Mouse (Mus musculus) Muller cell, postnatal 12 days (primary cell): ENCODE measurements around the gene Osbpl10.
"Not testable (repeated sequence)": the region's sequence is repeated elsewhere in the genome, so short reads cannot be mapped to it uniquely, and the experiment has no call there.

Experiments used
- DNase-seq: peaks from one replicate; pipeline ENCODE4 v3.0.0-alpha.2; 2015; ENCODE audit errors: inconsistent ontology term

The Osbpl10 gene

GRCm38 (mm10) chr9:114978281-114979111 is at the start of gene Osbpl10:
Gene Osbpl10, plus strand, starts transcription at chr9:114978569.
- DNase-seq, result peak; percentile 89

DNA sequence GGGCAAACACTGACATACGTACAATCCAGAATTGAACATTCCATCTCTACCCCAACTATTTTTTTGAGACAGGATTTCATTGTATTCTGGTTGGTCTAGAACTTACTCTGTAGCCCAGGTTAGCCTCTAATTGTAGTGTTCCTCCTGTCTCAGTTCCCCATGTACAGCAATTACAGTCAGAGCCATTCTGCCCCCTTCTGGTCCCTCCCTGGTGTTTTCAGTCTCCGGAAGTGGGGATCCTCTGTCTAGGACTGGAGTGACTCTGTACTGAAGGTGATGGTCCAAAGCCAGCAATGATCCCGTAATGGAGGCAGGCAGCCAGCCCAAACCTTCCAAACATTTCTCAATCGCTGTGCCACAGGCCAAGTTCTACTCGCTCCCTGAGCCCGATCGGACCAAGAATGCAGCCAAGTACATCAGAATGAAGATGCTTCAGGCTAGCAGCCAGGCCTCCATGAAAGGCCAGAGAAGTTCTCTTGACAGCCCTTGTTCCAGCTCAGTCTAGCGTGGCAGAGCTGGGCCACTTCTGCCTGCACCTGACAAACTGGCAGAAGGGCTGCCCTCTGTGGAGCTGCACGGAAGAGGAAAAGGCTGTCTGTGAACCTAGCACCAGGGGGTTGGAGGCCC is 47.8 kb upstream of the Osbpl10 start:
- DNase-seq, result peak; percentile 97

GRCm38 (mm10) chr9:114932607-114933006 is 45.8 kb upstream of the Osbpl10 start:
- peak; percentile 32 for DNase-seq

- DNase-seq, result peak; percentile 48
These were observed 45.2 kb upstream of the Osbpl10 start for GRCm38 (mm10) chr9:114933037-114933722.

- DNase-seq, result peak; percentile 98
These were observed 44.6 kb upstream of the Osbpl10 start, which contains the start of gene Gpd1l for GRCm38 (mm10) chr9:114933723-114934171. Gene Gpd1l, minus strand, starts transcription at chr9:114933987.

GRCm38 (mm10) chr9:114934231-114934630 is 44.1 kb upstream of the Osbpl10 start:
- DNase-seq, result no peak

DNA sequence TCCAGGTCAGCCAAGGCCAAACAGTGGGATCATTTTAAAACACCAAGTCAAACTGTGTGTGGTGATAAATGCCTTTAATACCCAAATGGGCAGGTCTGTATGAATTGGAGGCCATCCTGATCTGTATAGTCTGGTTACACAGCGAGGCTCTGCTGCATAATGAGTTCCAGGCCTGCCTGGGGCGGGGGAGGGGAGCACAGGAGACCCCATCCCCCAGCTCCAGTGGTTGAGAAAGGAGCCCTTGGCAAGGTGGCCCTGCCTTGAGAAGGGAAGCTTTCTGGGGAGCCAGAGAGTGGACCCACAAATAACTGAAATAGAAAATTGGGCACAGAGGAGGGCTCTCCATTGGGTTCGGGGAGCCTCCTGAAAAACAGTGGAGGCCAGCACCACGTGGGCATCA is 43.0 kb upstream of the Osbpl10 start:
- no peak for DNase-seq

GRCm38 (mm10) chr9:114936687-114937086 is 41.7 kb upstream of the Osbpl10 start:
- DNase-seq, result no peak

- DNase-seq, result no peak
These were observed 33.7 kb upstream of the Osbpl10 start for GRCm38 (mm10) chr9:114944642-114945041.

- DNase-seq, result no peak
These were observed 32.8 kb upstream of the Osbpl10 start for GRCm38 (mm10) chr9:114945576-114945975.

DNA sequence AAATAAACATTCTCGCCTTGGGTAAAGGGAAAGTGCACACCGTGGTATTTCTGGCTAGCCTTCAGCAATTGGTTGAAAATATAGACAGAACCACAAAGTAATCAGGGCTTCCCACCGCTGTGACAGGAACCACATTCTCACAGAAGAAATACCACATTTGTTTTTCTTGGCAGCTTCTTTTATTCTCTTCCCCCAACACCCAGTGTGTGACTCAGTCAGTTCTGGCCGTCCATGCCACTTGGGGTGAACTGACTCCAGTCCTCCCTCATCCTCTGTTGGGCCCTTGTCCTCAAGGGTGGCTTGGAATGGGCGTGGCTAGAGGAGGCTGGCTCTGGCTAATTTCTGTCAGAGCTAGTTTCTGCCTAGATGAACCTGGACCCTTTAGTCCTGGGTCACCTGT is 30.0 kb upstream of the Osbpl10 start:
- DNase-seq, result peak; percentile 92

DNA sequence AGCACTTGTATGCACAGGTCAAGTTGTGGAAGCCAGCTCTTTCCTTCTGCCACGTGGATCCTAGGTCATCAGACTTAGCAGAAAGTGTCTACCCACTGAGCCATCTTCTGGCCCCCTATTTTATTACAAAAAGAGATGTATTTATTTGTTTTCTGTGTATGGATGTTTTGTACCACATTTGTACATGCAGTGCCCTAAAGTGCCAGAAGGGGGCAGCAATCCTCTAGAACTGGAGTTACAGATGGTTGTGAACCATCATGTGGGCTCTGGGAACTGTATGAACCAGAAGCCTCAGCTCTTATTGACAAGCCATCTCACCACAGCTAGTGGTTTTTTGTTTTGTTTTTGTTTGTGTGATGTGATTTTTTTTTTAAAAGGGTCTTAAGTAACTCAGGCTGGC is 25.5 kb upstream of the Osbpl10 start:
- no peak for DNase-seq

GRCm38 (mm10) chr9:114955340-114955739 is 23.0 kb upstream of the Osbpl10 start:
- DNase-seq, result no peak

- peak; percentile 20 for DNase-seq
These were observed 21.4 kb upstream of the Osbpl10 start for GRCm38 (mm10) chr9:114956945-114957344.

DNA sequence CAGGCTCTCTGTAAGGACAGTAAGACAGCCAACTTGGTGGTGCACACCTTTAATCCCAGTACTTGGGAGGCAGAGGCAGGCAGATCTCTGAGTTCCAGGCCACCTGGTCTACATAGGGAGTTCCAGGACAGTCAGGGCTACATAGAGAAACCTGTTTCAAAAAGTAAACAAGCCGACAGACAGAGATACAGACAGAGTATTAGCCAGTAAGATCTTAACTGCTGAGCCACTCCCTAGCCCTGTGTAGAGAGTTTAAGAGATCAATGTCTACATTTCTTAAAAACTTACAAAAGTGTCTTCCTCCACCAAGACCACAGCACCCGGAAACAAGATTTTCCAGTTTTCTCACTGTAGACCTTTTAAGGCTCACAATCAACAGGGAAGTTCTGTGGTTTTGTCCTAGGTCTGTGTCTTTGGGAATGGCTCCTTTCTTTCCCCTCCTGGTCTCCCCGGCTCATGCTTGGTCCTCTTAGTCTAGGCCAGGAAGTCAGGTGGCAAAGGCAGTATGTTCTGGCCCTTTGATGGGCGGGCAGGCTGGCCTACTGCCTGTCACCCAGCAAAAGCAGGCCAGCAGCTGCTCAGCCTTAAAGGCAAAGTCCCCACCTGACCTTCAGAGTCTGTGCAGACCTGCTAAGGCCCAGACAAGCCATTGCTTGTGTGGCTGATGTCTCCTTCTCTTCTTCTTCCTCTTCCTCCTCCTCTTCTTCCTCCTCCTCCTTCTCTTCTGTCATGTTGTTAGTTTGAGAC is 18.2 kb upstream of the Osbpl10 start:
- DNase-seq, result no peak

GRCm38 (mm10) chr9:114960844-114961243 is 17.5 kb upstream of the Osbpl10 start:
- no peak for DNase-seq

DNA sequence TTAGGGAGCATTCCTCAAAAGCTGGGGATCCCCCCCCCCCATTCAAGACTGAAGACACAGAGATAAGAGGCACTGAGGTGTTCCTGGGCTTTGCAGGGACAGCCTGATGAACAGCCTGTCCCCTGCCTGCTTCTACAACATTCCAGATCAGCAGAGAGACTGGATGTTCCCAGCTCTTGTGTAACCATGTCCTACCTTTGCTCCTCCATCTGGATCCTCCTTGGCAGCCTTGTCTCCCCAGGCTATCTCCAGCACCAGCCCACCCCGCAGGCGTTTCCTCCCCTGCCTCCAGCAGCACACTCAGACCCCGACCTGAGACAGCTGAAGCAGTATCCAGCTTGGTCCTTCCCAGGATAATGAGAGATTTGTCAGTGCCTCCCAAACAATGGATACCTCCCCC is 14.3 kb upstream of the Osbpl10 start:
- DNase-seq, result no peak

DNA sequence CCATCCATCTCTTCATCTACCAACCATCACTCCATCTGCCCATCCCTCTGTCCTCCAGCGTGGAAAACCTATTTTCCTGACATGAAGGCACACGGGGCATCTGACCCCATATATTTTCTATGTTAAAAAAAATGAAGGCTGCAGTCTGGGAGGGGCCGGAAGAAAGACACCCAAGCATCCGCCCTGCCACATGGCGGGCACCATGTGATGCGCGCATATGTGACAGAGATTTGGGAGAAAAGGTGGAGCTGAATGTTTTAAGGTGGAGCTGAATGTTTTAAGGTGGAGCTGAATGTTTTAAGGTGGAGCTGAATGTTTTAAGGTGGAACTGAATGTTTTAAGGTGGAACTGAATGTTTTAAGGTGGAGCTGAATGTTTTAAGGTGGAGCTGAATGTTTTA is 12.1 kb upstream of the Osbpl10 start:
- not testable (repeated sequence) for DNase-seq

DNA sequence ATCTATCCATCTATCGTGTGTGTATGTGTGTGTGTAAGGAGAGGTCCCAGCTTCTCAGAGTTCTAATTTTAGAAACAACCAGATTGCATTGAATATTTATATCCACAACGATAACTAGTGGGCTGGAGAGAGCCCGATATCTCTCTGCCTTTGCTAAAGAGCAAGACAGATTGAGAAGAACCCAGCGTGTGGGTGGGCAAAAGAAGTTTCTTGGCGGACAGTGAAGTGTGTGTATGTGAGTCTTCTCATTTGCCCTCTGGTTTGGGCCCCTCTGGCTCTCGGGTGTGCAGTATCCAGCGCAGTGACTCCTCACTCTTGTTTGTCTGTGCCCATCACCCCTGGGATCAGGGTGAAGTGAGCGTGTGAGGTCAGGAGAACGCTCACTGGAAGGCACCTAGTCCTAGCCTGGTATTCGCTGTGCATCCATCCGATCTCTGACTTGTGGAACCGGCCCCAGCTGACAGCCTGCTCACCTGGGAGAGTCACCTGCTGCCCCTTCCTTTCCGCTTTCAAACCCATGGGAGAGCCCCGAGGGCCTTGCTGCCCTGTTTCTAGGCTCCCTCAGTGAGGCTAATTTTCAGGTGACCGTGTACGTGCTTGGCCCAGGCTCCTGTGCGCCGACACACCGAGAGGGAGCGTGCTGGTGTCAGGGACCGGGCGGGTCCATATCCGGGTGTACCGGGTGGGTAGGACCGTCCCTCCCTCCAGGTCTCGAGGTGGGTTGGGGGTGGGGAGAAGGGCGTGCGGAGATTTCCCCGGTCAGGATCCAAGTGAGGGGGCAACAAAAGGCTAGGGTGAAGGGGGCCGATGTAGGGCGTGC is 698 bp upstream of the Osbpl10 start:
- no peak for DNase-seq

DNA sequence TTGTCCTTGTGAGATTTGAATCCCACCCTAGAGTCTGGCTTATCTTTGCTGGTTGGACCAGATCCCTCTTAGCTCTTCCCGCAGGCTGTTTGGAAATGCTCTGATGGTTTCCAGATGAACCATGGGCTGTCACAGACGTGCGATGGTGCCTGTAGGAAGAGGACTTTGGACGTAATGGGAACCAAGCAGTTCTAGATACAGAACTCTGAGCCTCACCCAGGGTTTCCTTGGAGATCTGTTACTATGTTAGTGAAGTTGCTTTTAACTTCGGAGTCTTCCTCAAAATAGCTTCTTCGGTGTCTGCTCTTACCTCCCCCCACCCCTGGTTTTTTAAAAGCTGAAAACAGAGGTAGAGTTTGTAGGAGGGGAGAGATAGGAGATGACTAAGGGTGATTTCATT is 1.6 kb downstream of the Osbpl10 start:
- DNase-seq, result no peak
